Mouse (Mus musculus) CH12.LX (cell line): ENCODE results near the gene Rer1. TPM values are rescaled to one million over a fixed set of nuclear protein-coding genes. Genes with fewer than 3 reads are reported as not detected.

Source experiments
- DNase-seq: peaks from one replicate; pipeline ENCODE4 v3.0.0-alpha.2; 2013; ENCODE audit errors: extremely low read depth
- H3K27ac ChIP-seq: 2 replicates; pipeline ENCODE4 v1.5.1; 2012; ENCODE audit warnings: low read depth, mild to moderate bottlenecking, control low read depth, moderate library complexity; ENCODE audit not compliant: insufficient read depth
- H3K27me3 ChIP-seq: replicated peaks from 2 replicates; pipeline ENCODE3; 2012; ENCODE audit warnings: inconsistent platforms
- H3K36me3 ChIP-seq, 2 experiments: replicated peaks in 1 of 2; 2 replicates each; pipeline versions ENCODE3 to v1.6.1; 2012; ENCODE audit warnings: inconsistent platforms in 1 of 2, low read length in 1 of 2, mild to moderate bottlenecking in 1 of 2, mixed read lengths in 1 of 2, moderate library complexity in 1 of 2; ENCODE audit not compliant: control insufficient read depth in 1 of 2, insufficient read depth in 1 of 2
- H3K4me1 ChIP-seq, 2 experiments: 2 replicates each; pipeline ENCODE4 v1.6.1; 2012; ENCODE audit warnings: inconsistent platforms in 1 of 2, moderate library complexity in 1 of 2; ENCODE audit not compliant: insufficient read depth in 2 of 2, control insufficient read depth in 1 of 2
- H3K4me2 ChIP-seq: 2 replicates; pipeline ENCODE4 v1.6.1; 2012; ENCODE audit warnings: low read depth, mild to moderate bottlenecking, control low read depth; ENCODE audit not compliant: poor library complexity, insufficient read depth, severe bottlenecking
- H3K4me3 ChIP-seq, 3 experiments: fragments of 150-350 bp in 1 of 3; sonication (generic) in 1 of 3; replicated peaks in 1 of 3; 2 replicates each; pipeline versions ENCODE3 to v1.5.1; 2011 to 2012; ENCODE audit warnings: low read depth in 2 of 3, low read length in 2 of 3, mild to moderate bottlenecking in 2 of 3, moderate library complexity in 2 of 3, control low read depth in 1 of 3, improper control_type of control experiment in 1 of 3, inconsistent platforms in 1 of 3, mixed read lengths in 1 of 3; ENCODE audit not compliant: poor library complexity in 1 of 3
- H3K79me2 ChIP-seq: replicated peaks from 2 replicates; pipeline ENCODE4 v1.6.1; 2012; ENCODE audit warnings: mild to moderate bottlenecking, moderate library complexity; ENCODE audit not compliant: control insufficient read depth, poor library complexity, insufficient read depth, severe bottlenecking; ENCODE audit errors: extremely low read depth
- H3K9ac ChIP-seq: 2 replicates; pipeline ENCODE4 v1.6.1; 2012; ENCODE audit warnings: low read depth, mild to moderate bottlenecking, control low read depth, moderate library complexity; ENCODE audit not compliant: insufficient read depth
- H3K9me3 ChIP-seq: replicated peaks from 2 replicates; pipeline ENCODE3; 2012; ENCODE audit warnings: low read length, inconsistent platforms, mixed read lengths
- CHD1 ChIP-seq: IDR thresholded peaks from 2 replicates; pipeline ENCODE4 v1.6.1; 2012; ENCODE audit warnings: low read depth, low read length, improper control_type of control experiment, inconsistent platforms
- CHD2 ChIP-seq: IDR thresholded peaks from 2 replicates; pipeline ENCODE4 v1.6.1; 2011; ENCODE audit warnings: low read length, improper control_type of control experiment
- E2F4 ChIP-seq: IDR thresholded peaks from 2 replicates; pipeline ENCODE4 v1.6.1; 2011; ENCODE audit warnings: low read depth, low read length, improper control_type of control experiment; ENCODE audit not compliant: insufficient replicate concordance
- EP300 ChIP-seq: IDR thresholded peaks from 2 replicates; pipeline ENCODE4 v1.6.1; 2011; ENCODE audit warnings: low read length, improper control_type of control experiment
- HCFC1 ChIP-seq: IDR thresholded peaks from 2 replicates; pipeline ENCODE4 v1.6.1; 2012; ENCODE audit warnings: low read depth, mild to moderate bottlenecking, inconsistent platforms, low read length, improper control_type of control experiment
- IRF4 ChIP-seq: IDR thresholded peaks from 2 replicates; pipeline ENCODE4 v1.6.1; 2014; ENCODE audit warnings: low read depth, mild to moderate bottlenecking, inconsistent platforms, low read length, improper control_type of control experiment
- JUN ChIP-seq: IDR thresholded peaks from 2 replicates; pipeline ENCODE4 v1.6.1; 2011; ENCODE audit warnings: low read depth, mild to moderate bottlenecking, low read length, improper control_type of control experiment, moderate library complexity; ENCODE audit not compliant: insufficient read depth
- JUND ChIP-seq: conservative IDR thresholded peaks from 2 replicates; pipeline ENCODE4 v1.6.1; 2011; ENCODE audit warnings: low read depth, low read length, improper control_type of control experiment
- MAFK ChIP-seq: IDR thresholded peaks from 2 replicates; pipeline ENCODE4 v1.6.1; 2011; ENCODE audit warnings: low read length, improper control_type of control experiment; ENCODE audit not compliant: insufficient replicate concordance
- MXI1 ChIP-seq: IDR thresholded peaks from 2 replicates; pipeline ENCODE4 v1.6.1; 2011; ENCODE audit warnings: mild to moderate bottlenecking, low read depth, low read length, improper control_type of control experiment
- MYC ChIP-seq: IDR thresholded peaks from 2 replicates; pipeline ENCODE4 v1.6.1; 2011; ENCODE audit warnings: low read depth, mild to moderate bottlenecking, improper control_type of control experiment, low read length
- PAX5 ChIP-seq: IDR thresholded peaks from 2 replicates; pipeline ENCODE4 v1.6.1; 2012; ENCODE audit warnings: low read length, inconsistent platforms, mixed read lengths
- POLR2AphosphoS2 ChIP-seq: IDR thresholded peaks from 2 replicates; pipeline ENCODE4 v1.6.1; 2011; ENCODE audit warnings: low read depth, low read length, improper control_type of control experiment
- RAD21 ChIP-seq: IDR thresholded peaks from 2 replicates; pipeline ENCODE4 v1.6.1; 2011; ENCODE audit warnings: low read depth, mild to moderate bottlenecking, low read length, improper control_type of control experiment, moderate library complexity
- RCOR1 ChIP-seq: conservative IDR thresholded peaks from 2 replicates; pipeline ENCODE4 v1.6.1; 2012; ENCODE audit warnings: low read depth, mild to moderate bottlenecking, inconsistent platforms, low read length, improper control_type of control experiment
- SIN3A ChIP-seq: IDR thresholded peaks from 2 replicates; pipeline ENCODE4 v1.6.1; 2012; ENCODE audit warnings: low read length, improper control_type of control experiment, inconsistent platforms
- SMC3 ChIP-seq: IDR thresholded peaks from 2 replicates; pipeline ENCODE4 v1.6.1; 2011; ENCODE audit warnings: low read depth, low read length, improper control_type of control experiment
- TBP ChIP-seq: conservative IDR thresholded peaks from 2 replicates; pipeline ENCODE4 v1.6.1; 2011; ENCODE audit warnings: low read depth, low read length, improper control_type of control experiment
- UBTF ChIP-seq: IDR thresholded peaks from 2 replicates; pipeline ENCODE4 v1.6.1; 2012; ENCODE audit warnings: low read depth, mild to moderate bottlenecking, inconsistent platforms, low read length, improper control_type of control experiment, moderate library complexity
- USF1 ChIP-seq: IDR thresholded peaks from 2 replicates; pipeline ENCODE4 v1.6.1; 2014; ENCODE audit warnings: low read depth, mild to moderate bottlenecking, inconsistent platforms, low read length, improper control_type of control experiment
- ZC3H11A ChIP-seq: IDR thresholded peaks from 2 replicates; pipeline ENCODE4 v1.6.1; 2012; ENCODE audit warnings: low read depth, mild to moderate bottlenecking, inconsistent platforms, low read length, improper control_type of control experiment
- ZMIZ1 ChIP-seq: IDR thresholded peaks from 2 replicates; pipeline ENCODE4 v1.6.1; 2012; ENCODE audit warnings: low read depth, mild to moderate bottlenecking, inconsistent platforms, low read length, improper control_type of control experiment
- ZNF384 ChIP-seq: IDR thresholded peaks from 2 replicates; pipeline ENCODE4 v1.6.1; 2012; ENCODE audit warnings: low read depth, low read length, improper control_type of control experiment, inconsistent platforms
- dilution Hi-C: fragments of 300-500 bp; cut with MboI; formaldehyde crosslinking; loops from 2 replicates; pipeline ENCODE4 v1.14.3; 2020; ENCODE audit warnings: low sequenced_read_pairs; ENCODE audit not compliant: extremely low pct_unique_long_range_greater_than_20kb, extremely low pct_ligation_motif_present
- in situ Hi-C: fragments of 300-500 bp; cut with MboI; formaldehyde crosslinking; loops from 3 replicates; pipeline ENCODE4 v1.14.3; 2019; ENCODE audit warnings: low sequenced_read_pairs, low pct_ligation_motif_present, low pct_unique_long_range_greater_than_20kb, mixed read lengths
- polyA plus RNA-seq: library from polyadenylated mRNA; unstranded; fragments of >175 nt; gene quantifications from 2 replicates; pipeline ENCODE4 v1.2.1, GENCODE M21; 2012; ENCODE audit warnings: low read depth; ENCODE audit not compliant: insufficient read length
- total RNA-seq, 2 experiments: library from RNA; depleted of rRNA; stranded (reverse); fragments of 300-350 nt in 1 of 2; fragments of >200 nt in 1 of 2; gene quantifications; 2 replicates each; pipeline ENCODE4 v1.2.3; 2012 to 2014

Rer1 gene
- total and polyA plus RNA-seq, 3 experiments: 126 to 221 (median 135) TPM

DNA sequence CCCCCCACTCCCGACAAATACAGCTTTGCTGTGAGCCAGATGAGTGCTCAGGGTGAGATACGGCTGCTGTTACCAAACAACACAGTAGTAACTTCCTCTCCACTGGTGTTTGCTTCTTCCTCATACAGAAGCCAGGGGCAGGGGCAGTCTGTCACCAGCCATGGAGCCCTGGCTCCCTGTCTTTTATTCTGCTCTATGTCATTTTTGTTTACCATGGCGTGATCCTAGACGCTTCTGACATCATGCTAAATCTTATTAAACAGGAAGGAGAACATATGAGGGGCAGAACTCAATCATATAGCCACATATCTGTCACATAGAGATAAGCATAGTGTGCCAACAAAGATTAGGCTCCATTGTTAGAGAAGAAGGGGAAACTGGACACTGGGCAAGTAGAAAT lies 30.4 kb upstream of the Rer1 start:
- DNase-seq: no peak
- no peak overlapping the region for H3K4me2 ChIP-seq
- H3K36me3 ChIP-seq: peaks cover 3 to 58% of the 10 kb centered on the region in 2 experiments
- no peak overlapping the region for H3K9ac ChIP-seq
- no peak overlapping the region for H3K27ac ChIP-seq
- no peaks in the 10 kb centered on the region for H3K9me3 ChIP-seq
- H3K27me3 ChIP-seq: no peaks in the 10 kb centered on the region
- H3K79me2 ChIP-seq: no peaks in the 10 kb centered on the region
- H3K4me1 ChIP-seq: peaks cover 18 to 46% of the 10 kb centered on the region in 2 experiments
- TF ChIP-seq CHD1 (no peak), ZNF384 (no peak), POLR2AphosphoS2 (no peak), JUN (no peak), ZMIZ1 (no peak), RAD21 (no peak), RCOR1 (no peak), SIN3A (no peak), EP300 (no peak), MYC (no peak), MAFK (no peak), UBTF (no peak), JUND (no peak), MXI1 (no peak), CHD2 (no peak), SMC3 (no peak), HCFC1 (no peak), TBP (no peak), IRF4 (no peak)
- TF ChIP-seq, all 38 proteins: peak for 0
- no peak overlapping the region for H3K4me3 ChIP-seq
- in situ Hi-C loops: no loop called here
- dilution Hi-C loops: no loop called here

- Histone ChIP-seq H3K9ac (no peak overlapping the region), H3K27ac (no peak overlapping the region), H3K4me1 (peaks cover 18 to 32% of the 10 kb centered on the region in 2 experiments), H3K9me3 (no peaks in the 10 kb centered on the region), H3K79me2 (no peaks in the 10 kb centered on the region), H3K36me3 (peaks cover 16 to 73% of the 10 kb centered on the region in 2 experiments), H3K4me2 (no peak overlapping the region), H3K27me3 (no peaks in the 10 kb centered on the region), H3K4me3 (no peak overlapping the region)
- TF ChIP-seq ZMIZ1 (no peak), ZNF384 (no peak), MXI1 (no peak), E2F4 (no peak), USF1 (no peak), JUND (no peak), ZC3H11A (no peak), UBTF (no peak), PAX5 (no peak)
- in situ Hi-C loops: no loop called here
- no peak for DNase-seq
- dilution Hi-C loops: no loop called here
These were observed 27.7 kb upstream of the Rer1 start for GRCm38 (mm10) chr4:155113766-155114410.
